Mouse (Mus musculus) forebrain, embryonic 13.5 days (tissue): ENCODE results near the gene Anks1. TPM values are rescaled to one million over a fixed set of nuclear protein-coding genes. Genes with fewer than 3 reads are reported as not detected.

Experiments
- ATAC-seq: fragments of 200-750 bp; cut with Nextera tagmentation; 2 replicates; pipeline ENCODE4 v1.8.0; 2017
- H3K27ac ChIP-seq: fragments of 300-500 bp; sonication (generic); 2 replicates; pipeline ENCODE4 v1.5.1; 2015; ENCODE audit warnings: inconsistent platforms, mild to moderate bottlenecking, moderate library complexity
- H3K27me3 ChIP-seq: fragments of 300-500 bp; sonication (generic); 2 replicates; pipeline ENCODE4 v1.6.1; 2015; ENCODE audit warnings: mild to moderate bottlenecking, inconsistent platforms
- H3K36me3 ChIP-seq: fragments of 300-500 bp; sonication (generic); 2 replicates; pipeline ENCODE4 v1.6.1; 2015; ENCODE audit warnings: mild to moderate bottlenecking, inconsistent platforms; ENCODE audit not compliant: poor library complexity, severe bottlenecking
- H3K4me1 ChIP-seq: fragments of 300-500 bp; sonication (generic); 2 replicates; pipeline ENCODE4 v1.6.1; 2015; ENCODE audit warnings: inconsistent platforms
- H3K4me2 ChIP-seq: fragments of 300-500 bp; sonication (generic); 2 replicates; pipeline ENCODE4 v1.6.1; 2015; ENCODE audit warnings: inconsistent platforms, mild to moderate bottlenecking, moderate library complexity
- H3K4me3 ChIP-seq: fragments of 300-500 bp; sonication (generic); 2 replicates; pipeline ENCODE4 v1.5.1; 2015; ENCODE audit warnings: mild to moderate bottlenecking, inconsistent platforms
- H3K9ac ChIP-seq: fragments of 300-500 bp; sonication (generic); 2 replicates; pipeline ENCODE4 v1.6.1; 2015; ENCODE audit warnings: mild to moderate bottlenecking, inconsistent platforms
- H3K9me3 ChIP-seq: fragments of 300-500 bp; sonication (generic); replicated peaks from 2 replicates; pipeline ENCODE4 v1.6.1; 2016; ENCODE audit warnings: inconsistent platforms
- WGBS: fragments of 180-500 bp; shearing (Covaris S2); methylation state at CpG from one replicate; pipeline ENCODE4 v1.1.7; 2015; 5-methylcytosine and 5-hydroxymethylcytosine counted together
- polyA plus RNA-seq: library from polyadenylated mRNA; unstranded; fragments of >200 nt; fragmentation: Nextera tagmentation; extraction: Ambion mirVana; gene quantifications from 2 replicates; pipeline ENCODE4 v1.2.1, GENCODE M21; 2015

The Anks1 gene
- polyA plus RNA-seq, 1 experiment from 2014 or later = 45.2 TPM

GRCm38 (mm10) chr17:28092297-28092696 is 183.2 kb downstream of the Anks1 start:
- Histone ChIP-seq H3K9ac (no peak overlapping the region), H3K27me3 (no peaks in the 10 kb centered on the region), H3K4me2 (no peak overlapping the region), H3K36me3 (no peaks in the 10 kb centered on the region), H3K27ac (no peak overlapping the region), H3K9me3 (peaks cover 3% of the 10 kb centered on the region; the same call in 1 of the 2 replicates), H3K4me3 (no peak overlapping the region), H3K4me1 (0 out of 2 replicates have a peak, but pooled peaks cover 2% of the 10 kb centered on the region)
- WGBS = 88% methylated on average over 2 of the region's 2 CpGs
- no peak for ATAC-seq

GRCm38 (mm10) chr17:28093837-28094236 is 184.7 kb downstream of the Anks1 start:
- ATAC-seq = no peak
- Histone ChIP-seq H3K27ac (no peak overlapping the region), H3K27me3 (no peaks in the 10 kb centered on the region), H3K4me3 (no peak overlapping the region), H3K36me3 (no peaks in the 10 kb centered on the region), H3K9ac (no peak overlapping the region), H3K4me1 (0 out of 2 replicates have a peak, but pooled peaks cover 2% of the 10 kb centered on the region), H3K9me3 (peaks cover 3% of the 10 kb centered on the region; the same call in 1 of the 2 replicates), H3K4me2 (no peak overlapping the region)
- 79% methylated on average over 3 of the region's 3 CpGs for WGBS

- H3K4me2 ChIP-seq = no peak overlapping the region
- 0 out of 2 replicates have a peak, but pooled peaks cover 2% of the 10 kb centered on the region for H3K4me1 ChIP-seq
- no peaks in the 10 kb centered on the region for H3K36me3 ChIP-seq
- H3K27me3 ChIP-seq = no peaks in the 10 kb centered on the region
- H3K9ac ChIP-seq = no peak overlapping the region
- no peak overlapping the region for H3K27ac ChIP-seq
- ATAC-seq = no peak
- H3K9me3 ChIP-seq = peaks cover 3% of the 10 kb centered on the region; the same call in 1 of the 2 replicates
- 79% methylated on average over 10 of the region's 10 CpGs for WGBS
- no peak overlapping the region for H3K4me3 ChIP-seq
Measured at GRCm38 (mm10) chr17:28096418-28096817, 187.3 kb downstream of the Anks1 start.

- Histone ChIP-seq H3K4me3 (no peak overlapping the region), H3K4me2 (no peak overlapping the region), H3K9me3 (peaks cover 3% of the 10 kb centered on the region; the same call in 1 of the 2 replicates), H3K9ac (no peak overlapping the region), H3K27ac (no peak overlapping the region), H3K27me3 (no peaks in the 10 kb centered on the region), H3K36me3 (no peaks in the 10 kb centered on the region), H3K4me1 (0 out of 2 replicates have a peak, but pooled peaks cover 5% of the 10 kb centered on the region)
- WGBS = 92% methylated on average over 13 of the region's 13 CpGs
- ATAC-seq = no peak
Measured at GRCm38 (mm10) chr17:28097308-28097707, 188.2 kb downstream of the Anks1 start.

GRCm38 (mm10) chr17:28099086-28099485 is 190.0 kb downstream of the Anks1 start:
- no peak overlapping the region for H3K4me3 ChIP-seq
- no peak overlapping the region for H3K9ac ChIP-seq
- H3K36me3 ChIP-seq = no peaks in the 10 kb centered on the region
- H3K4me1 ChIP-seq = 0 out of 2 replicates have a peak, but pooled peaks cover 5% of the 10 kb centered on the region
- no peaks in the 10 kb centered on the region for H3K27me3 ChIP-seq
- WGBS = 35% methylated on average over 3 of the region's 3 CpGs
- no peaks in the 10 kb centered on the region for H3K9me3 ChIP-seq
- no peak overlapping the region for H3K27ac ChIP-seq
- ATAC-seq = no peak
- no peak overlapping the region for H3K4me2 ChIP-seq

- 92% methylated on average over 1 of the region's 1 CpGs for WGBS
- Histone ChIP-seq H3K9ac (no peak overlapping the region), H3K27me3 (no peaks in the 10 kb centered on the region), H3K4me1 (0 out of 2 replicates have a peak, but pooled peaks cover 5% of the 10 kb centered on the region), H3K36me3 (no peaks in the 10 kb centered on the region), H3K27ac (no peak overlapping the region), H3K4me3 (no peak overlapping the region), H3K4me2 (no peak overlapping the region), H3K9me3 (no peaks in the 10 kb centered on the region)
- no peak for ATAC-seq
Measured at GRCm38 (mm10) chr17:28100669-28101068, 191.6 kb downstream of the Anks1 start.

- Histone ChIP-seq H3K4me1 (0 out of 2 replicates have a peak, but pooled peaks cover 5% of the 10 kb centered on the region), H3K36me3 (no peaks in the 10 kb centered on the region), H3K27me3 (no peaks in the 10 kb centered on the region), H3K4me3 (no peak overlapping the region), H3K4me2 (no peak overlapping the region), H3K9me3 (no peaks in the 10 kb centered on the region), H3K27ac (no peak overlapping the region), H3K9ac (no peak overlapping the region)
- 47% methylated on average over 12 of the region's 12 CpGs for WGBS
- ATAC-seq = no peak
Measured at GRCm38 (mm10) chr17:28101284-28101887, 192.3 kb downstream of the Anks1 start.

- Histone ChIP-seq H3K4me2 (no peak overlapping the region), H3K4me1 (peaks cover 6% of the 10 kb centered on the region), H3K4me3 (no peak overlapping the region), H3K9ac (no peak overlapping the region), H3K27me3 (no peaks in the 10 kb centered on the region), H3K36me3 (no peaks in the 10 kb centered on the region), H3K9me3 (no peaks in the 10 kb centered on the region), H3K27ac (no peak overlapping the region)
- 16% methylated on average over 10 of the region's 10 CpGs for WGBS
- no peak for ATAC-seq
Measured at GRCm38 (mm10) chr17:28101902-28102319, 192.8 kb downstream of the Anks1 start.

GRCm38 (mm10) chr17:28104416-28104815 is 195.3 kb downstream of the Anks1 start:
- Histone ChIP-seq H3K27ac (no peak overlapping the region), H3K27me3 (no peaks in the 10 kb centered on the region), H3K36me3 (no peaks in the 10 kb centered on the region), H3K4me1 (peaks cover 14% of the 10 kb centered on the region), H3K9ac (no peak overlapping the region), H3K4me2 (no peak overlapping the region), H3K4me3 (no peak overlapping the region), H3K9me3 (no peaks in the 10 kb centered on the region)
- WGBS = 95% methylated on average over 6 of the region's 6 CpGs
- ATAC-seq = no peak

GRCm38 (mm10) chr17:28106352-28106751 is 197.2 kb downstream of the Anks1 start:
- no peak for ATAC-seq
- Histone ChIP-seq H3K9me3 (no peaks in the 10 kb centered on the region), H3K27me3 (no peaks in the 10 kb centered on the region), H3K36me3 (no peaks in the 10 kb centered on the region), H3K9ac (no peak overlapping the region), H3K27ac (no peak overlapping the region), H3K4me1 (peaks cover 14% of the 10 kb centered on the region), H3K4me3 (no peak overlapping the region), H3K4me2 (no peak overlapping the region)
- 81% methylated on average over 6 of the region's 6 CpGs for WGBS

- Histone ChIP-seq H3K27ac (peak overlapping the region; percentile 27; the same call in 1 of the 2 replicates), H3K4me1 (peaks cover 12% of the 10 kb centered on the region), H3K4me3 (no peak overlapping the region), H3K9ac (no peak overlapping the region), H3K27me3 (no peaks in the 10 kb centered on the region), H3K4me2 (peak overlapping the region; percentile 21; the same call in 1 of the 2 replicates), H3K36me3 (no peaks in the 10 kb centered on the region), H3K9me3 (no peaks in the 10 kb centered on the region)
- no peak for ATAC-seq
- WGBS = 6% methylated on average over 14 of the region's 14 CpGs
Measured at GRCm38 (mm10) chr17:28107275-28107674, 198.2 kb downstream of the Anks1 start.

- no peak overlapping the region for H3K9ac ChIP-seq
- H3K36me3 ChIP-seq = no peaks in the 10 kb centered on the region
- no peak overlapping the region for H3K4me2 ChIP-seq
- no peaks in the 10 kb centered on the region for H3K9me3 ChIP-seq
- WGBS = 89% methylated on average over 8 of the region's 8 CpGs
- no peak for ATAC-seq
- H3K4me1 ChIP-seq = peaks cover 10% of the 10 kb centered on the region
- H3K4me3 ChIP-seq = no peak overlapping the region
- no peaks in the 10 kb centered on the region for H3K27me3 ChIP-seq
- no peak overlapping the region for H3K27ac ChIP-seq
Measured at GRCm38 (mm10) chr17:28112266-28112665, 203.2 kb downstream of the Anks1 start.
